In genomic region chr9:115179935-115180334, GRCm38 (mm10) we compare ENCODE assay signal across 12 mouse cellular contexts.
DNase-seq lines count a peak whose midpoint lies in the region; ATAC-seq and TF ChIP-seq lines count a peak whose summit lies in the region.
"Had no signal": no experiment of that assay in that cellular context is flagged by ENCODE, and none has a peak within 500 bp of the region (broad histone marks: within the 10 kb centered on the region; RNA-seq: fewer than 3 reads in every experiment).

No protein-coding gene starts in this region.

- TF ChIP-seq CTCF in lung, adult 2 months (IDR thresholded peaks at IDR 0.05; ENCODE audit: insufficient read depth, low read length): no peak

- no peak overlapping the region for H3K4me3 ChIP-seq in lung, embryonic 16.5 days (ENCODE audit: low read length)
- H3K4me3 ChIP-seq in lung, adult 2 months (replicated peaks; ENCODE audit: extremely low read depth, low read depth, low read length): no peak overlapping the region
- no peak overlapping the region for H3K4me3 ChIP-seq in embryonic facial prominence, embryonic 14.5 days (ENCODE audit: low read depth, low read length)
- H3K4me3 ChIP-seq in limb, embryonic 14.5 days (replicated peaks; ENCODE audit: low read length): no peak overlapping the region
- H3K4me3 ChIP-seq: hindbrain, embryonic 15.5 days; liver, embryonic 13.5 days had no signal

- peak; percentile 51 for ATAC-seq in frontal cortex, adult (ENCODE audit: low TSS enrichment)
- peak; percentile 84; the same call in 1 of the 2 replicates for ATAC-seq in lung, embryonic 16.5 days (ENCODE audit: low read depth)
- ATAC-seq in embryonic facial prominence, embryonic 14.5 days (ENCODE audit: low read depth): peak; percentile 75; the same call in 1 of the 2 replicates
- peak; percentile 68; the same call in 1 of the 2 replicates for ATAC-seq in limb, embryonic 14.5 days (ENCODE audit: low FRiP score, low read depth)
- ATAC-seq in cerebellum, adult (ENCODE audit: insufficient number of reproducible peaks, low FRiP score, low TSS enrichment): no peak
- ATAC-seq: CD4-positive, CD25-positive, alpha-beta regulatory T cell, adult 4 months had no signal

- H3K4me1 ChIP-seq in lung, embryonic 16.5 days (replicated peaks; ENCODE audit: control insufficient read depth, insufficient read depth, low read length): peaks cover 2% of the 10 kb centered on the region; the same call in 1 of the 2 replicates
- no peaks in the 10 kb centered on the region for H3K4me1 ChIP-seq in lung, adult 2 months (ENCODE audit: control insufficient read depth, insufficient read depth, low read length)
- 0 out of 2 replicates have a peak, but pooled peaks cover 3% of the 10 kb centered on the region for H3K4me1 ChIP-seq in embryonic facial prominence, embryonic 14.5 days (ENCODE audit: control insufficient read depth, insufficient read depth, low read length)
- H3K4me1 ChIP-seq in limb, embryonic 14.5 days (ENCODE audit: control insufficient read depth, insufficient read depth, low read length): peaks cover 16% of the 10 kb centered on the region
- H3K4me1 ChIP-seq: hindbrain, embryonic 15.5 days; liver, embryonic 13.5 days had no signal

- no peak overlapping the region for H3K27ac ChIP-seq in lung, embryonic 16.5 days (ENCODE audit: low read length)
- H3K27ac ChIP-seq in embryonic facial prominence, embryonic 14.5 days (replicated peaks; ENCODE audit: low read depth, low read length): no peak overlapping the region
- no peak overlapping the region for H3K27ac ChIP-seq in limb, embryonic 14.5 days (replicated peaks; ENCODE audit: low read depth, low read length)
- H3K27ac ChIP-seq: hindbrain, embryonic 15.5 days; liver, embryonic 13.5 days had no signal

- no peaks in the 10 kb centered on the region for H3K36me3 ChIP-seq in lung, embryonic 16.5 days (ENCODE audit: control insufficient read depth, insufficient read depth, low read length)
- no peaks in the 10 kb centered on the region for H3K36me3 ChIP-seq in embryonic facial prominence, embryonic 14.5 days (ENCODE audit: control insufficient read depth, insufficient read depth, low read length)
- no peaks in the 10 kb centered on the region for H3K36me3 ChIP-seq in limb, embryonic 14.5 days (ENCODE audit: control insufficient read depth, insufficient read depth, low read length)
- H3K36me3 ChIP-seq: hindbrain, embryonic 15.5 days; liver, embryonic 13.5 days had no signal

- no peaks in the 10 kb centered on the region for H3K9me3 ChIP-seq in lung, embryonic 16.5 days (ENCODE audit: control insufficient read depth, low read length)
- no peaks in the 10 kb centered on the region for H3K9me3 ChIP-seq in embryonic facial prominence, embryonic 14.5 days (ENCODE audit: control insufficient read depth, low read length)
- no peaks in the 10 kb centered on the region for H3K9me3 ChIP-seq in limb, embryonic 14.5 days (ENCODE audit: control insufficient read depth, low read length)
- H3K9me3 ChIP-seq: hindbrain, embryonic 15.5 days; liver, embryonic 13.5 days had no signal

- DNase-seq in frontal cortex, adult 2 months (ENCODE audit: extremely low spot score in 1 of 2, low spot score in 1 of 2): no peak
- DNase-seq in lung, adult 2 months: no peak
- peak; percentile 79 for DNase-seq in embryonic facial prominence, embryonic 14.5 days (ENCODE audit: low spot score)
- peak; percentile 65 for DNase-seq in limb, embryonic 14.5 days (ENCODE audit: low spot score)
- DNase-seq in ovary, adult 18-20 months (ENCODE audit: low spot score): no peak
- DNase-seq: cerebellum, adult 18-20 months; liver, embryonic 13.5 days had no signal

- H3K27me3 ChIP-seq in lung, embryonic 16.5 days (ENCODE audit: control insufficient read depth, insufficient read depth, low read depth, low read length): no peaks in the 10 kb centered on the region
- H3K27me3 ChIP-seq in embryonic facial prominence, embryonic 14.5 days (replicated peaks; ENCODE audit: control insufficient read depth, insufficient read depth, low read length): no peaks in the 10 kb centered on the region
- no peaks in the 10 kb centered on the region for H3K27me3 ChIP-seq in limb, embryonic 14.5 days (ENCODE audit: control insufficient read depth, insufficient read depth, low read length)
- H3K27me3 ChIP-seq: hindbrain, embryonic 15.5 days; liver, embryonic 13.5 days had no signal

- no peak overlapping the region for H3K4me2 ChIP-seq in lung, embryonic 16.5 days (ENCODE audit: low read depth, low read length)
- no peak overlapping the region for H3K4me2 ChIP-seq in embryonic facial prominence, embryonic 14.5 days (ENCODE audit: low read depth, low read length)
- no peak overlapping the region for H3K4me2 ChIP-seq in limb, embryonic 14.5 days (replicated peaks; ENCODE audit: low read depth, low read length, severe bottlenecking)
- H3K4me2 ChIP-seq: hindbrain, embryonic 15.5 days; liver, embryonic 13.5 days had no signal

- no peak overlapping the region for H3K9ac ChIP-seq in lung, embryonic 16.5 days (ENCODE audit: low read length)
- H3K9ac ChIP-seq in embryonic facial prominence, embryonic 14.5 days (ENCODE audit: low read depth, low read length): no peak overlapping the region; the same call in 1 of the 2 replicates
- no peak overlapping the region for H3K9ac ChIP-seq in limb, embryonic 14.5 days (ENCODE audit: low read depth, low read length, severe bottlenecking)
- H3K9ac ChIP-seq: hindbrain, embryonic 15.5 days; liver, embryonic 13.5 days had no signal

- WGBS in lung, embryonic 16.5 days: 52% methylated on average over 8 of the region's 8 CpGs
- WGBS in lung, adult 2 months: 57% methylated on average over 8 of the region's 8 CpGs
- WGBS in embryonic facial prominence, embryonic 14.5 days: 61% methylated on average over 8 of the region's 8 CpGs
- WGBS in limb, embryonic 14.5 days: 40% methylated on average over 8 of the region's 8 CpGs

- no peak for TF ChIP-seq POLR2A in lung, adult 2 months (IDR thresholded peaks at IDR 0.05; ENCODE audit: borderline replicate concordance, extremely low read depth, low read depth, low read length)
- TF ChIP-seq POLR2A in limb, embryonic 14.5 days (IDR thresholded peaks at IDR 0.05; ENCODE audit: borderline replicate concordance, extremely low read depth, insufficient read depth, insufficient read length): no peak

Comparison
In these comparisons a context has a peak if more than half of its experiments do, and no peak if none do; other contexts are left out.
1. DNase-seq: peak in embryonic facial prominence, embryonic 14.5 days (single experiment) and limb, embryonic 14.5 days (single experiment); none in frontal cortex, adult 2 months (0 of 2), lung, adult 2 months (single experiment) and ovary, adult 18-20 months (single experiment).